Mouse (Mus musculus): ENCODE data around the gene Mpzl3.

DNA sequence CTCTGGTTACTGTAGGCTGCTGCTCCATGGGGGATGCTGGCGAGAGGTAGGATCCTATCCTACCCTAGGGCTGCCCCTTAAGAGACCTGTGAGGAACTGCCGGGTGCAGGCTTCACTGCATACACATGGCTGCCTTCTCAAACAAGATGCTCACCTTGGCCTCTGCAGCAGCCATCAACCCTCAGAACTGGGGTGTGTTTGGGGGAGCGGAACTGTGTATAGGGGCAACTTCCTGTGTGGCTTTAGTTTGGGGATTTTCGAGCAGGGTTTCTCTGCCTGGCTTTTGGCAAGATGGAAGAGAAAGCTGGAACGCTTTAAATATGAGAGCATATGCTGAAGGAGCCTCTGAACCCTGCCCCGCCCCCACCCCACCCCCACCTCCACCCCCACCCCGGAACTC is 72.0 kb downstream of the Mpzl3 start:
- TF ChIP-seq CTCF (IDR thresholded peaks at IDR 0.05; ENCODE audit: control insufficient read depth, insufficient read depth, low read length) (no peak), POLR2A (IDR thresholded peaks at IDR 0.05; ENCODE audit: borderline replicate concordance, control insufficient read depth, low read depth, low read length) (no peak)

All from bone marrow, adult 2 months (tissue).